Mouse (Mus musculus): ENCODE data around the gene Ripk4. TPM values are rescaled to one million over a fixed set of nuclear protein-coding genes. Genes with fewer than 3 reads are reported as not detected.

Gene Ripk4
- polyA plus RNA-seq (2015; fragmentation: Nextera tagmentation; extraction: Ambion mirVana): 20.2 and 22.2 TPM in 2 replicates

- Histone ChIP-seq H3K9ac (replicated peaks; ENCODE audit: low read depth) (peak within 1 kb of the TSS; percentile 56), H3K27ac (ENCODE audit: low read length) (peak within 1 kb of the TSS; percentile 86), H3K9me3 (ENCODE audit: low read length) (no peaks in the 10 kb centered on the region), H3K4me2 (replicated peaks; ENCODE audit: low read depth, low read length) (peak within 1 kb of the TSS; percentile 65), H3K4me3 (ENCODE audit: low read depth, low read length) (peak within 1 kb of the TSS; percentile 51), H3K27me3 (replicated peaks; ENCODE audit: insufficient read depth, low read length) (peaks cover 35% of the 10 kb centered on the region), H3K4me1 (ENCODE audit: insufficient read depth, low read depth, low read length) (peaks cover 8% of the 10 kb centered on the region; the same call in 1 of the 2 replicates), H3K36me3 (ENCODE audit: insufficient read depth, low read length) (no peaks in the 10 kb centered on the region)
- TF ChIP-seq EP300 (IDR thresholded peaks at IDR 0.05) (0 out of 2 replicates have a peak, but pooled peaks have one; percentile 8), CTCF (IDR thresholded peaks at IDR 0.05) (no peak)
- peak; percentile 84 for DNase-seq (ENCODE audit: low spot score)
- 3% methylated on average over 79 of the region's 88 CpGs for WGBS
- peak; percentile 95 for ATAC-seq
These were observed at the start of gene Ripk4 for GRCm38 (mm10) chr16:97763061-97763989. TSS of gene Ripk4 (minus strand) at chr16:97763787.

GRCm38 (mm10) chr16:97808881-97809280 is 45.3 kb upstream of the Ripk4 start:
- H3K4me1 ChIP-seq (ENCODE audit: insufficient read depth, low read depth, low read length): no peaks in the 10 kb centered on the region
- no peak overlapping the region for H3K27ac ChIP-seq (ENCODE audit: low read length)
- DNase-seq (ENCODE audit: low spot score) (no peak), ATAC-seq (no peak)
- H3K4me3 ChIP-seq (ENCODE audit: low read depth, low read length): no peak overlapping the region
- H3K4me2 ChIP-seq (replicated peaks; ENCODE audit: low read depth, low read length): no peak overlapping the region
- no peak overlapping the region for H3K9ac ChIP-seq (replicated peaks; ENCODE audit: low read depth)
- H3K27me3 ChIP-seq (replicated peaks; ENCODE audit: insufficient read depth, low read length): no peaks in the 10 kb centered on the region
- 91% methylated on average over 3 of the region's 3 CpGs for WGBS
- no peaks in the 10 kb centered on the region for H3K9me3 ChIP-seq (ENCODE audit: low read length)
- peaks cover 27% of the 10 kb centered on the region for H3K36me3 ChIP-seq (ENCODE audit: insufficient read depth, low read length)
- TF ChIP-seq EP300 (IDR thresholded peaks at IDR 0.05) (no peak), CTCF (IDR thresholded peaks at IDR 0.05) (no peak)

GRCm38 (mm10) chr16:97805646-97806045 is 42.1 kb upstream of the Ripk4 start:
- TF ChIP-seq CTCF (IDR thresholded peaks at IDR 0.05): no peak
- no peak for TF ChIP-seq EP300 (IDR thresholded peaks at IDR 0.05)
- no peak overlapping the region for H3K4me3 ChIP-seq (ENCODE audit: low read depth, low read length)
- ATAC-seq (no peak), DNase-seq (ENCODE audit: low spot score) (no peak)
- H3K4me1 ChIP-seq (ENCODE audit: insufficient read depth, low read depth, low read length): no peaks in the 10 kb centered on the region
- H3K9me3 ChIP-seq (ENCODE audit: low read length): no peaks in the 10 kb centered on the region
- 96% methylated on average over 3 of the region's 3 CpGs for WGBS
- peaks cover 27% of the 10 kb centered on the region for H3K36me3 ChIP-seq (ENCODE audit: insufficient read depth, low read length)
- H3K27me3 ChIP-seq (replicated peaks; ENCODE audit: insufficient read depth, low read length): no peaks in the 10 kb centered on the region
- H3K27ac ChIP-seq (ENCODE audit: low read length): no peak overlapping the region
- no peak overlapping the region for H3K9ac ChIP-seq (replicated peaks; ENCODE audit: low read depth)
- no peak overlapping the region for H3K4me2 ChIP-seq (replicated peaks; ENCODE audit: low read depth, low read length)

- Histone ChIP-seq H3K4me1 (ENCODE audit: insufficient read depth, low read depth, low read length) (no peaks in the 10 kb centered on the region), H3K9ac (replicated peaks; ENCODE audit: low read depth) (no peak overlapping the region), H3K36me3 (ENCODE audit: insufficient read depth, low read length) (peaks cover 29% of the 10 kb centered on the region), H3K4me2 (replicated peaks; ENCODE audit: low read depth, low read length) (no peak overlapping the region), H3K9me3 (ENCODE audit: low read length) (no peaks in the 10 kb centered on the region), H3K27ac (ENCODE audit: low read length) (no peak overlapping the region), H3K4me3 (ENCODE audit: low read depth, low read length) (no peak overlapping the region), H3K27me3 (replicated peaks; ENCODE audit: insufficient read depth, low read length) (no peaks in the 10 kb centered on the region)
- TF ChIP-seq EP300 (IDR thresholded peaks at IDR 0.05) (no peak), CTCF (IDR thresholded peaks at IDR 0.05) (peak; percentile 89)
- ATAC-seq (peak; percentile 57), DNase-seq (ENCODE audit: low spot score) (peak; percentile 75)
- WGBS: 67% methylated on average over 7 of the region's 7 CpGs
These were observed 41.3 kb upstream of the Ripk4 start for GRCm38 (mm10) chr16:97804680-97805547.

- Histone ChIP-seq H3K4me1 (ENCODE audit: insufficient read depth, low read depth, low read length) (no peaks in the 10 kb centered on the region), H3K27me3 (replicated peaks; ENCODE audit: insufficient read depth, low read length) (no peaks in the 10 kb centered on the region), H3K4me3 (ENCODE audit: low read depth, low read length) (no peak overlapping the region), H3K27ac (ENCODE audit: low read length) (no peak overlapping the region), H3K36me3 (ENCODE audit: insufficient read depth, low read length) (peaks cover 42% of the 10 kb centered on the region), H3K9me3 (ENCODE audit: low read length) (no peaks in the 10 kb centered on the region), H3K9ac (replicated peaks; ENCODE audit: low read depth) (no peak overlapping the region), H3K4me2 (replicated peaks; ENCODE audit: low read depth, low read length) (no peak overlapping the region)
- WGBS: 86% methylated on average over 7 of the region's 7 CpGs
- DNase-seq (ENCODE audit: low spot score): no peak
- TF ChIP-seq EP300 (IDR thresholded peaks at IDR 0.05): no peak
- TF ChIP-seq CTCF (IDR thresholded peaks at IDR 0.05): no peak
- no peak for ATAC-seq
These were observed 34.6 kb upstream of the Ripk4 start for GRCm38 (mm10) chr16:97797950-97798869.

All from lung, postnatal 0 days (tissue).